Mouse (Mus musculus): ENCODE results near the gene Mb. TPM values are rescaled to one million over a fixed set of nuclear protein-coding genes. Genes with fewer than 3 reads are reported as not detected.

The Mb gene
- polyA plus RNA-seq (2015; fragmentation: Nextera tagmentation; extraction: Ambion mirVana): not detected in 2 replicates

- H3K4me2 ChIP-seq (replicated peaks): no peak within 1 kb of the TSS
- no peaks in the 10 kb centered on the region for H3K36me3 ChIP-seq
- no peaks in the 10 kb centered on the region for H3K27me3 ChIP-seq
- H3K4me3 ChIP-seq (replicated peaks): no peak within 1 kb of the TSS
- H3K9me3 ChIP-seq: no peaks in the 10 kb centered on the region
- no peak within 1 kb of the TSS for H3K27ac ChIP-seq
- H3K9ac ChIP-seq (replicated peaks): no peak within 1 kb of the TSS
- H3K4me1 ChIP-seq (replicated peaks): peaks cover 13% of the 10 kb centered on the region; the same call in 1 of the 2 replicates
- ATAC-seq: no peak
- 92% methylated on average over 10 of the region's 10 CpGs for WGBS
Measured at GRCm38 (mm10) chr15:77050570-77050969, at the start of gene Mb. Mb (minus strand) TSS chr15:77050670.

- Histone ChIP-seq H3K4me3 (replicated peaks) (no peak overlapping the region), H3K9me3 (no peaks in the 10 kb centered on the region), H3K9ac (replicated peaks) (no peak overlapping the region), H3K4me1 (replicated peaks) (peaks cover 1% of the 10 kb centered on the region), H3K27ac (no peak overlapping the region), H3K27me3 (no peaks in the 10 kb centered on the region), H3K36me3 (peaks cover 55% of the 10 kb centered on the region), H3K4me2 (replicated peaks) (no peak overlapping the region)
- WGBS: 82% methylated on average over 3 of the region's 3 CpGs
- no peak for ATAC-seq
Measured at GRCm38 (mm10) chr15:77099756-77100155, 49.3 kb upstream of the Mb start.

DNA sequence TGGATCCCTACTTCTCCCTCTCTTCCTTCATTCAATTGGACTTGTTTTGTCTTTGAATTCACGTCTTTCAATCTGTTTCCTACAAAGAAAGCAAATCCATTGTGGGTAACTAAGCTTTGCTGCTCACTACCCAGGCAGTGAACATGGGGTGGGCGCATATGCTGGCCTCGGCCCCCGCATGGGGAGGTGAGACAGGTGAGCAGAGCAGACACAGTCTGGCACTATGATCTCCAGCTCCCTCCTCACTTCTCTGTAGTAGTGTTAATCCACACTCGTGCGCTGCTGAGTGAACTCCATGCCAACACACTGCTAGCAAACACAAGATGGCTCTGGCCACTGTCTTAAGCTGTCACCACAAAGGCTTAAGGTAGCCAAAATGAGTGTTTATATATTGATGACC is 46.9 kb upstream of the Mb start:
- no peaks in the 10 kb centered on the region for H3K27me3 ChIP-seq
- H3K9ac ChIP-seq (replicated peaks): no peak overlapping the region
- H3K4me2 ChIP-seq (replicated peaks): no peak overlapping the region
- no peak overlapping the region for H3K4me3 ChIP-seq (replicated peaks)
- H3K4me1 ChIP-seq (replicated peaks): no peaks in the 10 kb centered on the region
- WGBS: 90% methylated on average over 6 of the region's 6 CpGs
- H3K9me3 ChIP-seq: no peaks in the 10 kb centered on the region
- ATAC-seq: no peak
- peaks cover 72% of the 10 kb centered on the region for H3K36me3 ChIP-seq
- no peak overlapping the region for H3K27ac ChIP-seq

GRCm38 (mm10) chr15:77095216-77095615 is 44.7 kb upstream of the Mb start:
- WGBS: 97% methylated on average over 1 of the region's 1 CpGs
- peaks cover 74% of the 10 kb centered on the region for H3K36me3 ChIP-seq
- ATAC-seq: no peak

DNA sequence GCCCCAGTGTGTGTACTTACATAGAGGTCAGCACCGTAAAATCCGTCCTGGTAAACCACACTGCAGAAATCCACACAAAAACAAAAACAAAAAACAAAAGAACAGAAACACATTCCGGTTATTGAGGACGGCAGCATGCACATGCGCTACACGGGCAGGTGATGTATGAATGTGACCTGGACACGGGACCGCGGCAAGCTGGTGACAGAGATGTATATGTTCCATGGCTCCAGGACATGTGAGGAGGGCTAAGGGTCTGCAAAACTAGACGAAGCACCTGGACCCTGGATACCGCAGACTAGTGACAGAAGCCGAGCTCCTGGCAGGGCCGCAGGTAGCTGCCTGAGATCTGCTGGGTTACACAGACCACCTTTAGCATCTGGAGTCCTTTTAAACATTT is 44.0 kb upstream of the Mb start:
- ATAC-seq: no peak
- H3K36me3 ChIP-seq: peaks cover 69% of the 10 kb centered on the region
- no peak overlapping the region for H3K9ac ChIP-seq (replicated peaks)
- H3K27me3 ChIP-seq: no peaks in the 10 kb centered on the region
- peaks cover 13% of the 10 kb centered on the region for H3K4me1 ChIP-seq (replicated peaks)
- no peak overlapping the region for H3K4me3 ChIP-seq (replicated peaks)
- WGBS: 95% methylated on average over 13 of the region's 13 CpGs
- H3K9me3 ChIP-seq: no peaks in the 10 kb centered on the region
- H3K27ac ChIP-seq: no peak overlapping the region
- no peak overlapping the region for H3K4me2 ChIP-seq (replicated peaks)

More at GRCm38 (mm10) chr15:77095216-77095615, 44.7 kb upstream of the Mb start:
- Histone ChIP-seq H3K4me2 (replicated peaks) (no peak overlapping the region), H3K27me3 (no peaks in the 10 kb centered on the region), H3K9ac (replicated peaks) (no peak overlapping the region), H3K4me1 (replicated peaks) (peaks cover 6% of the 10 kb centered on the region; the same call in 1 of the 2 replicates), H3K4me3 (replicated peaks) (no peak overlapping the region), H3K9me3 (no peaks in the 10 kb centered on the region), H3K27ac (no peak overlapping the region)

- H3K9me3 ChIP-seq: no peaks in the 10 kb centered on the region
- peaks cover 16% of the 10 kb centered on the region for H3K4me1 ChIP-seq (replicated peaks)
- no peak overlapping the region for H3K4me2 ChIP-seq (replicated peaks)
- no peak for ATAC-seq
- WGBS: 83% methylated on average over 4 of the region's 4 CpGs
- H3K27ac ChIP-seq: no peak overlapping the region
- peaks cover 67% of the 10 kb centered on the region for H3K36me3 ChIP-seq
- H3K27me3 ChIP-seq: no peaks in the 10 kb centered on the region
- H3K9ac ChIP-seq (replicated peaks): peak overlapping the region; percentile 20; the same call in 1 of the 2 replicates
- H3K4me3 ChIP-seq (replicated peaks): no peak overlapping the region
Measured at GRCm38 (mm10) chr15:77091394-77091793, 40.9 kb upstream of the Mb start.

DNA sequence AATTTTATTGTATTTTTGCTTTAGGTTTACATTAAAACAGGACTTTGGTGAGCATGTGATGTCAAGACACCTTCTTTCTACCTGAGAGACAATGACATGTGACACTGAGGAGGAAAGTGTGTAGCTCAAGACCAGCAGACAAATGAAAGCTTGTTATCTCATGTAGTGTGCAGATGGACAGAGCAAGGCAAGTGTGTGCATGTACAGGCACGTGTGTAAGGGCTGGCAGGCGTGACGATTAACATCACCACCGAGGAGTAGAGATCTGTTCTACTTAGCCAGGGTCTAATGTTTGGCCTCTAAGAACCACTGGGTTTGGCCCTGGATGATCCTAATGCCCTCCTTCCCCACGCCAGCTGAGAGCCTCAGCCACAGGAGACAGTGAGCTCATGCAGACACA is 40.1 kb upstream of the Mb start:
- Histone ChIP-seq H3K4me3 (replicated peaks) (no peak overlapping the region), H3K4me1 (replicated peaks) (peaks cover 16% of the 10 kb centered on the region), H3K9me3 (no peaks in the 10 kb centered on the region), H3K4me2 (replicated peaks) (no peak overlapping the region), H3K27me3 (no peaks in the 10 kb centered on the region), H3K27ac (no peak overlapping the region), H3K36me3 (peaks cover 66% of the 10 kb centered on the region), H3K9ac (replicated peaks) (no peak overlapping the region)
- no peak for ATAC-seq
- 89% methylated on average over 5 of the region's 5 CpGs for WGBS

GRCm38 (mm10) chr15:77089249-77089648 is 38.8 kb upstream of the Mb start:
- Histone ChIP-seq H3K9ac (replicated peaks) (no peak overlapping the region), H3K36me3 (peaks cover 75% of the 10 kb centered on the region), H3K4me3 (replicated peaks) (no peak overlapping the region), H3K27me3 (no peaks in the 10 kb centered on the region), H3K27ac (0 out of 2 replicates have a peak overlapping the region, but pooled peaks have one; percentile 9), H3K9me3 (no peaks in the 10 kb centered on the region), H3K4me1 (replicated peaks) (peaks cover 16% of the 10 kb centered on the region), H3K4me2 (replicated peaks) (no peak overlapping the region)
- WGBS: 65% methylated on average over 11 of the region's 11 CpGs
- ATAC-seq: no peak

- Histone ChIP-seq H3K9ac (replicated peaks) (no peak overlapping the region), H3K4me2 (replicated peaks) (no peak overlapping the region), H3K4me3 (replicated peaks) (no peak overlapping the region), H3K27ac (no peak overlapping the region), H3K9me3 (no peaks in the 10 kb centered on the region), H3K27me3 (no peaks in the 10 kb centered on the region), H3K4me1 (replicated peaks) (peaks cover 16% of the 10 kb centered on the region), H3K36me3 (peaks cover 78% of the 10 kb centered on the region)
- no peak for ATAC-seq
- 91% methylated on average over 1 of the region's 1 CpGs for WGBS
Measured at GRCm38 (mm10) chr15:77086488-77086887, 36.0 kb upstream of the Mb start.

DNA sequence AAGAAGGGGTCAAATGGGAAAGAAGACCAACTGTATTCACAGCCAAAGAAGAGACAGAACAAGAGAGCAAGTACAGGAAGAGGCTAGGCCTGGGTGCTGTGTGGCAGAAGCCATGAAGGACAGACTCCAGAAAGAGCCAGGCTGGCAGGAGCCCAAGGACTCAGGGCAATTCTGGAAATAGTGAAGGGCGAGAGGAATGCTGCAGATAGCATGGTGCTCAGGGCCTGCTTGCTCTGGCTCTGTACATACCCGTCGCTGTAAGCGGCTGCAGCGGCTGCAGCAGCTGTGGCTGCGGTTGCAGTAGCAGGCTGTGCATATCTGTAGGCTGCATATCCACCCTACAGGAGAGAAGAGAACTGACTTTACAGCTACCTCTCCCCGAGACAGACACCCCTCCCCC is 35.3 kb upstream of the Mb start:
- Histone ChIP-seq H3K27ac (no peak overlapping the region), H3K9me3 (no peaks in the 10 kb centered on the region), H3K9ac (replicated peaks) (no peak overlapping the region), H3K27me3 (no peaks in the 10 kb centered on the region), H3K4me3 (replicated peaks) (no peak overlapping the region), H3K4me1 (replicated peaks) (peaks cover 14% of the 10 kb centered on the region), H3K36me3 (peaks cover 79% of the 10 kb centered on the region), H3K4me2 (replicated peaks) (no peak overlapping the region)
- 95% methylated on average over 7 of the region's 7 CpGs for WGBS
- ATAC-seq: no peak

- Histone ChIP-seq H3K9ac (replicated peaks) (no peak overlapping the region), H3K27me3 (no peaks in the 10 kb centered on the region), H3K4me1 (replicated peaks) (peaks cover 3% of the 10 kb centered on the region), H3K4me3 (replicated peaks) (no peak overlapping the region), H3K27ac (no peak overlapping the region; the same call in 1 of the 2 replicates), H3K4me2 (replicated peaks) (no peak overlapping the region), H3K36me3 (peaks cover 89% of the 10 kb centered on the region), H3K9me3 (no peaks in the 10 kb centered on the region)
- WGBS: 85% methylated on average over 5 of the region's 5 CpGs
- no peak for ATAC-seq
Measured at GRCm38 (mm10) chr15:77081454-77081853, 31.0 kb upstream of the Mb start.

DNA sequence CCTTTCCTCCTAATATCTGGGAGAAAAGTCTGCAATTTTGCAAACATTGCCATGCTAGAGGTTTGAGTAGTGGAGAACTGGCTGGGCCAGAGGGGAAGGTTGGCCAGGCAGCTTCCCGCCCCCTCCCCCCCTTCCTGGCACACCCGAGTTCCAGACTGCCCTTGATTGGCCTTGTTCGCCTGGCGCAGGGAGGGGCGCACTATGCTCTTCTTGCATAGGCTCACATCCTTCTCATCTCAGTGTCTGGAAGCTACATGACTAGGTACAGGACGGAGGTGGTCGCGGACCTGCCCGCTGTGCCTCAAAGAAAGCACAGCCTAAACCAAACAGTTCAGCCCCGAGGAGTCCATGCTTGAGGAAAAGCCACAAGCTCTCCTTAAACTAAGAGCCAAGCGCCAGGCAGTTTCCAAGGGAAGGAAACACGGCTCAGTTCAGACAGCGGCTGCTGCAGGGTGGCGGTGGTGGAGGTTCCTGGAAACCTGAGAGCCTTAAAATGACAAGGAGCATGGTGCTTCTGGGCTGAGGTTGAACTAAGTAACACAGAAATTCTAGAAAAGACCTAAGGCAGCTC is 30.3 kb upstream of the Mb start:
- Histone ChIP-seq H3K4me3 (replicated peaks) (no peak overlapping the region), H3K4me2 (replicated peaks) (no peak overlapping the region), H3K9me3 (no peaks in the 10 kb centered on the region), H3K4me1 (replicated peaks) (peaks cover 3% of the 10 kb centered on the region), H3K36me3 (peaks cover 89% of the 10 kb centered on the region), H3K27ac (no peak overlapping the region; the same call in 1 of the 2 replicates), H3K27me3 (no peaks in the 10 kb centered on the region), H3K9ac (replicated peaks) (no peak overlapping the region)
- WGBS: 79% methylated on average over 14 of the region's 14 CpGs
- no peak for ATAC-seq

DNA sequence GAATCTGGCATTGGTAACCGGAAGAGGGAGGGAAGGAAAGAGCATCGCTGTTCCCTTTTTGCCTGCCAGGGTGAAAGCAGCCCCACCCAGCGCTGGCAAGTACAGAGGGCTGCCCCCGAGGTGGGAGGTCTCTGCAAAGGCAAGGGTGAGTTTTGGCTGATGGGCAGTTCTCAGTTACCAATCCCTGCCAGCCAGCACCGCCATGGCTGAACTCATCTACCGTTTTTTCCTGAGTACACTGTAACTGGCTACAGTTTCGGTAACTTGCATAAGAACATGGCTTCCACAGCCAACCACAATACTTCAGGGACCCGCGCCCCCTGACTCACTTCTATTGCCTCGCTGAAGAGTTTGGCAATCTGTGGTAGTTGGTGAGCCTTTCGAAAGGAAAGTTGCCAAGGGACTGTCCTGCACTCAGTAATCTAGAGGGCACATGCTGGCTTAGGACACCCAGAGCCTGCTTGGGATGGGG is 29.5 kb upstream of the Mb start:
- WGBS: 80% methylated on average over 11 of the region's 11 CpGs
- Histone ChIP-seq H3K36me3 (peaks cover 84% of the 10 kb centered on the region), H3K27me3 (no peaks in the 10 kb centered on the region), H3K4me2 (replicated peaks) (no peak overlapping the region), H3K27ac (no peak overlapping the region), H3K9me3 (no peaks in the 10 kb centered on the region), H3K9ac (replicated peaks) (no peak overlapping the region), H3K4me1 (replicated peaks) (peaks cover 3% of the 10 kb centered on the region), H3K4me3 (replicated peaks) (no peak overlapping the region)
- ATAC-seq: no peak
